Mouse (Mus musculus) thymus, postnatal 25 days (tissue): ENCODE results near the gene Fer1l5.

Experiments used
- DNase-seq: peaks from one replicate; pipeline ENCODE4 v3.0.0; 2022

Fer1l5 gene

GRCm38 (mm10) chr1:36433616-36434015 is 61.5 kb downstream of the Fer1l5 start:
- DNase-seq: no peak

GRCm38 (mm10) chr1:36435071-36435470 is 63.0 kb downstream of the Fer1l5 start:
- peak; percentile 63 for DNase-seq

- DNase-seq: no peak
These were observed 64.4 kb downstream of the Fer1l5 start for GRCm38 (mm10) chr1:36436515-36436914.

GRCm38 (mm10) chr1:36437223-36437622 is 65.1 kb downstream of the Fer1l5 start:
- no peak for DNase-seq

- no peak for DNase-seq
These were observed 69.0 kb downstream of the Fer1l5 start for GRCm38 (mm10) chr1:36441101-36441500.

- peak; percentile 97 for DNase-seq
These were observed 72.7 kb downstream of the Fer1l5 start, which contains the start of gene Lman2l for GRCm38 (mm10) chr1:36444471-36445464. TSS of gene Lman2l (minus strand) at chr1:36445271.

- no peak for DNase-seq
These were observed 73.4 kb downstream of the Fer1l5 start for GRCm38 (mm10) chr1:36445508-36445907.

- DNase-seq: no peak
These were observed 74.2 kb downstream of the Fer1l5 start for GRCm38 (mm10) chr1:36446106-36446824.

- DNase-seq: no peak
These were observed 74.8 kb downstream of the Fer1l5 start for GRCm38 (mm10) chr1:36446841-36447240.

- no peak for DNase-seq
These were observed 82.1 kb downstream of the Fer1l5 start for GRCm38 (mm10) chr1:36454055-36454815.

GRCm38 (mm10) chr1:36457388-36458014 is 85.4 kb downstream of the Fer1l5 start:
- DNase-seq: no peak

- DNase-seq: no peak
These were observed 86.1 kb downstream of the Fer1l5 start for GRCm38 (mm10) chr1:36458169-36458568.

GRCm38 (mm10) chr1:36461829-36462228 is 89.7 kb downstream of the Fer1l5 start:
- peak; percentile 55 for DNase-seq

GRCm38 (mm10) chr1:36465641-36466160 is 93.6 kb downstream of the Fer1l5 start:
- no peak for DNase-seq

GRCm38 (mm10) chr1:36467446-36467845 is 95.4 kb downstream of the Fer1l5 start:
- no peak for DNase-seq

GRCm38 (mm10) chr1:36469811-36470444 is 97.8 kb downstream of the Fer1l5 start:
- DNase-seq: no peak

GRCm38 (mm10) chr1:36471181-36472105 is 99.4 kb downstream of the Fer1l5 start, which contains the start of gene Cnnm4:
TSS of gene Cnnm4 (plus strand) at chr1:36471620.
- DNase-seq: peak; percentile 90
